Mouse (Mus musculus) embryonic fibroblast, embryonic 13.5 days (primary cell): ENCODE measurements around the gene Snai1.

Experiments
- CTCF ChIP-seq: IDR thresholded peaks from 2 replicates; pipeline ENCODE4 v1.5.1; 2011; ENCODE audit warnings: mild to moderate bottlenecking, control low read depth, low read length, moderate library complexity, borderline replicate concordance; ENCODE audit not compliant: insufficient read depth
- POLR2A ChIP-seq: IDR thresholded peaks from 2 replicates; pipeline ENCODE4 v1.6.1; 2011; ENCODE audit warnings: low read depth, mild to moderate bottlenecking, control low read depth, low read length, moderate library complexity

DNA sequence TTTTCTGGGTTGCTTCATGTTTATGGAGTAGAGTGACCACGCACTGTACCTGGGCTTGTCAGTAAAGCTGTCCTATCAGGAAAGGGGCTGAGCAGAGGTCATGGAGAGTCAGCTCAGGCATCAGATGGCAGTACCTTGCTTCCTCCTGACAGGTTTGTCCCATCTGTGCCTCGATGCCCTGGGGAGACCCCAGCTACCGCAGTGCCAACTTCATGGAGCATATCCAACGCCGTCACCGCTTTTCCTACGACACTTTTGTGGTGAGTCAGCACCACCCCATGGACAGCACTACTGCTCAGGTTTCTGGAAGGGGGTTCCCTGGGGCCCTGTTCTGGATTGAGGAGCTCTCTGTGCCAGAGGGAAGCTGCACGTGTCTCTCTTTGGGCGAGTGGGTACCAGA, 25.6 kb upstream of the Snai1 start:
- no peak for TF ChIP-seq CTCF
- no peak for TF ChIP-seq POLR2A
